Mouse (Mus musculus): Measurements from ENCODE around the gene Zbtb17. TPM values are rescaled to one million over a fixed set of nuclear protein-coding genes. Genes with fewer than 3 reads are reported as not detected.

Gene Zbtb17
- total RNA-seq, 1 experiment = 30.1 TPM

- in situ Hi-C loops (cut with MboI; ENCODE audit: low sequenced_read_pairs in 2 of 2, unreplicated experiment in 2 of 2) = no loop called here
- H3K4me1 ChIP-seq (ENCODE audit: control insufficient read depth in 2 of 2, insufficient read depth in 2 of 2, low read length in 2 of 2, poor library complexity in 1 of 2) = peaks cover 3 to 7% of the 10 kb centered on the region in 2 experiments; a peak in 1 of 4 replicates
- no peaks in the 10 kb centered on the region for H3K9me3 ChIP-seq (ENCODE audit: control insufficient read depth, insufficient read depth, low read depth, low read length)
- H3K4me3 ChIP-seq (ENCODE audit: insufficient read depth in 1 of 2, low read depth in 1 of 2, low read length in 2 of 2, poor library complexity in 1 of 2, severe bottlenecking in 1 of 2) = 0 out of 4 replicates have a peak overlapping the region, but pooled peaks of 1 of the 2 experiments have one; percentile 4
- TF ChIP-seq ZC3H11A (IDR thresholded peaks at IDR 0.05; ENCODE audit: borderline replicate concordance, low read depth, low read length) (no peak), CHD2 (IDR thresholded peaks at IDR 0.05; ENCODE audit: low read depth, low read length) (no peak), MAFK (IDR thresholded peaks at IDR 0.05; ENCODE audit: insufficient read depth, low read depth, low read length) (no peak), ZNF384 (IDR thresholded peaks at IDR 0.05; ENCODE audit: low read depth, low read length) (no peak), HCFC1 (IDR thresholded peaks at IDR 0.05; ENCODE audit: borderline replicate concordance, insufficient read depth, low read length) (no peak)
- no peak for DNase-seq (ENCODE audit: low read depth, low spot score)
- peaks cover 92% of the 10 kb centered on the region for H3K36me3 ChIP-seq (ENCODE audit: control insufficient read depth, insufficient read depth, low read length, poor library complexity, severe bottlenecking)
- no peak overlapping the region for H3K9ac ChIP-seq (ENCODE audit: insufficient read depth, low read depth, low read length, poor library complexity, severe bottlenecking)
- H3K27ac ChIP-seq (ENCODE audit: insufficient read depth, low read depth, low read length, poor library complexity, severe bottlenecking) = no peak overlapping the region
Measured at GRCm38 (mm10) chr4:141474431-141474830, 30.0 kb downstream of the Zbtb17 start.

- no peak overlapping the region for H3K27ac ChIP-seq (ENCODE audit: insufficient read depth, low read depth, low read length, poor library complexity, severe bottlenecking)
- TF ChIP-seq ZNF384 (IDR thresholded peaks at IDR 0.05; ENCODE audit: low read depth, low read length) (no peak), MAFK (IDR thresholded peaks at IDR 0.05; ENCODE audit: insufficient read depth, low read depth, low read length) (no peak), CHD2 (IDR thresholded peaks at IDR 0.05; ENCODE audit: low read depth, low read length) (no peak), HCFC1 (IDR thresholded peaks at IDR 0.05; ENCODE audit: borderline replicate concordance, insufficient read depth, low read length) (no peak), ZC3H11A (IDR thresholded peaks at IDR 0.05; ENCODE audit: borderline replicate concordance, low read depth, low read length) (no peak)
- H3K4me3 ChIP-seq (ENCODE audit: insufficient read depth in 1 of 2, low read depth in 1 of 2, low read length in 2 of 2, poor library complexity in 1 of 2, severe bottlenecking in 1 of 2) = no peak overlapping the region
- H3K4me1 ChIP-seq (ENCODE audit: control insufficient read depth in 2 of 2, insufficient read depth in 2 of 2, low read length in 2 of 2, poor library complexity in 1 of 2) = peaks cover 3 to 7% of the 10 kb centered on the region in 2 experiments; a peak in 1 of 4 replicates
- no peak for DNase-seq (ENCODE audit: low read depth, low spot score)
- H3K36me3 ChIP-seq (ENCODE audit: control insufficient read depth, insufficient read depth, low read length, poor library complexity, severe bottlenecking) = peaks cover 79% of the 10 kb centered on the region
- in situ Hi-C loops (cut with MboI; ENCODE audit: low sequenced_read_pairs in 2 of 2, unreplicated experiment in 2 of 2) = loop anchor here in 1 of 2 experiments (5.0 kb wide), 1 partner anchor 75 kb away; no protein-coding TSS in a partner anchor
- H3K9ac ChIP-seq (ENCODE audit: insufficient read depth, low read depth, low read length, poor library complexity, severe bottlenecking) = no peak overlapping the region; the same call in 1 of the 2 replicates
- no peaks in the 10 kb centered on the region for H3K9me3 ChIP-seq (ENCODE audit: control insufficient read depth, insufficient read depth, low read depth, low read length)
Measured at GRCm38 (mm10) chr4:141477681-141478102, 33.2 kb downstream of the Zbtb17 start.

- H3K36me3 ChIP-seq (ENCODE audit: control insufficient read depth, insufficient read depth, low read length, poor library complexity, severe bottlenecking) = peaks cover 77% of the 10 kb centered on the region
- DNase-seq (ENCODE audit: low read depth, low spot score) = no peak
- no peaks in the 10 kb centered on the region for H3K9me3 ChIP-seq (ENCODE audit: control insufficient read depth, insufficient read depth, low read depth, low read length)
- peaks cover 3 to 7% of the 10 kb centered on the region in 2 experiments; a peak in 1 of 4 replicates for H3K4me1 ChIP-seq (ENCODE audit: control insufficient read depth in 2 of 2, insufficient read depth in 2 of 2, low read length in 2 of 2, poor library complexity in 1 of 2)
- peak overlapping the region; percentile 23 to 26; a peak in 2 of 4 replicates for H3K4me3 ChIP-seq (ENCODE audit: insufficient read depth in 1 of 2, low read depth in 1 of 2, low read length in 2 of 2, poor library complexity in 1 of 2, severe bottlenecking in 1 of 2)
- H3K9ac ChIP-seq (ENCODE audit: insufficient read depth, low read depth, low read length, poor library complexity, severe bottlenecking) = no peak overlapping the region
- no peak for TF ChIP-seq CHD2 (IDR thresholded peaks at IDR 0.05; ENCODE audit: low read depth, low read length)
- in situ Hi-C loops (cut with MboI; ENCODE audit: low sequenced_read_pairs in 2 of 2, unreplicated experiment in 2 of 2) = loop anchor here in 1 of 2 experiments (5.0 kb wide), 1 partner anchor 76 kb away; no protein-coding TSS in a partner anchor
- no peak overlapping the region for H3K27ac ChIP-seq (ENCODE audit: insufficient read depth, low read depth, low read length, poor library complexity, severe bottlenecking)
Measured at GRCm38 (mm10) chr4:141478225-141478624, 33.8 kb downstream of the Zbtb17 start.

GRCm38 (mm10) chr4:141478794-141479193 lies 34.3 kb downstream of the Zbtb17 start:
- H3K27ac ChIP-seq (ENCODE audit: insufficient read depth, low read depth, low read length, poor library complexity, severe bottlenecking) = no peak overlapping the region
- in situ Hi-C loops (cut with MboI; ENCODE audit: low sequenced_read_pairs in 2 of 2, unreplicated experiment in 2 of 2) = loop anchor here in 1 of 2 experiments (5.0 kb wide), 1 partner anchor 76 kb away; no protein-coding TSS in a partner anchor
- H3K9ac ChIP-seq (ENCODE audit: insufficient read depth, low read depth, low read length, poor library complexity, severe bottlenecking) = peak overlapping the region; percentile 3; the same call in 1 of the 2 replicates
- peaks cover 0 to 6% of the 10 kb centered on the region in 2 experiments; a peak in 1 of 4 replicates for H3K4me1 ChIP-seq (ENCODE audit: control insufficient read depth in 2 of 2, insufficient read depth in 2 of 2, low read length in 2 of 2, poor library complexity in 1 of 2)
- no peak for TF ChIP-seq CHD2 (IDR thresholded peaks at IDR 0.05; ENCODE audit: low read depth, low read length)
- peak overlapping the region; percentile 23 to 26; a peak in 3 of 4 replicates for H3K4me3 ChIP-seq (ENCODE audit: insufficient read depth in 1 of 2, low read depth in 1 of 2, low read length in 2 of 2, poor library complexity in 1 of 2, severe bottlenecking in 1 of 2)
- H3K36me3 ChIP-seq (ENCODE audit: control insufficient read depth, insufficient read depth, low read length, poor library complexity, severe bottlenecking) = peaks cover 75% of the 10 kb centered on the region
- DNase-seq (ENCODE audit: low read depth, low spot score) = no peak
- H3K9me3 ChIP-seq (ENCODE audit: control insufficient read depth, insufficient read depth, low read depth, low read length) = no peaks in the 10 kb centered on the region

- Histone ChIP-seq H3K27ac (ENCODE audit: insufficient read depth, low read depth, low read length, poor library complexity, severe bottlenecking) (no peak overlapping the region), H3K4me1 (ENCODE audit: control insufficient read depth in 2 of 2, insufficient read depth in 2 of 2, low read length in 2 of 2, poor library complexity in 1 of 2) (peaks cover 0 to 3% of the 10 kb centered on the region in 2 experiments; a peak in 1 of 4 replicates), H3K4me3 (ENCODE audit: insufficient read depth in 1 of 2, low read depth in 1 of 2, low read length in 2 of 2, poor library complexity in 1 of 2, severe bottlenecking in 1 of 2) (no peak overlapping the region), H3K9me3 (ENCODE audit: control insufficient read depth, insufficient read depth, low read depth, low read length) (no peaks in the 10 kb centered on the region), H3K9ac (ENCODE audit: insufficient read depth, low read depth, low read length, poor library complexity, severe bottlenecking) (no peak overlapping the region), H3K36me3 (ENCODE audit: control insufficient read depth, insufficient read depth, low read length, poor library complexity, severe bottlenecking) (peaks cover 75% of the 10 kb centered on the region)
- no peak for TF ChIP-seq ZNF384 (IDR thresholded peaks at IDR 0.05; ENCODE audit: low read depth, low read length)
- TF ChIP-seq MAFK (IDR thresholded peaks at IDR 0.05; ENCODE audit: insufficient read depth, low read depth, low read length) = no peak
- TF ChIP-seq CHD2 (IDR thresholded peaks at IDR 0.05; ENCODE audit: low read depth, low read length) = no peak
- TF ChIP-seq ZC3H11A (IDR thresholded peaks at IDR 0.05; ENCODE audit: borderline replicate concordance, low read depth, low read length) = no peak
- no peak for TF ChIP-seq HCFC1 (IDR thresholded peaks at IDR 0.05; ENCODE audit: borderline replicate concordance, insufficient read depth, low read length)
- no peak for DNase-seq (ENCODE audit: low read depth, low spot score)
- in situ Hi-C loops (cut with MboI; ENCODE audit: low sequenced_read_pairs in 2 of 2, unreplicated experiment in 2 of 2) = loop anchor here in 1 of 2 experiments (5.0 kb wide), 1 partner anchor 77 kb away; no protein-coding TSS in a partner anchor
Measured at GRCm38 (mm10) chr4:141479411-141479810, 35.0 kb downstream of the Zbtb17 start.
